Mouse (Mus musculus): ENCODE measurements around the gene Aldh3a2. TPM values are rescaled to one million over a fixed set of nuclear protein-coding genes. Genes with fewer than 3 reads are reported as not detected.

Gene Aldh3a2
- polyA plus RNA-seq, 1 experiment from 2014 or later: 63.7 TPM

- WGBS: 59% methylated on average over 2 of the region's 2 CpGs
- H3K9ac ChIP-seq (ENCODE audit: low read depth, low read length): no peak overlapping the region
- ATAC-seq: no peak
- H3K36me3 ChIP-seq (ENCODE audit: control insufficient read depth, insufficient read depth, low read length): no peaks in the 10 kb centered on the region
- no peak overlapping the region for H3K27ac ChIP-seq (ENCODE audit: low read length)
- H3K4me2 ChIP-seq (ENCODE audit: low read depth, low read length): no peak overlapping the region
- no peak overlapping the region for H3K4me3 ChIP-seq (ENCODE audit: low read length)
- H3K9me3 ChIP-seq (ENCODE audit: control insufficient read depth, low read length): 0 out of 2 replicates have a peak, but pooled peaks cover 3% of the 10 kb centered on the region
- peaks cover 5% of the 10 kb centered on the region; the same call in 1 of the 2 replicates for H3K4me1 ChIP-seq (ENCODE audit: control insufficient read depth, insufficient read depth, low read length)
- H3K27me3 ChIP-seq (replicated peaks; ENCODE audit: control insufficient read depth, insufficient read depth, low read length): no peaks in the 10 kb centered on the region
These were observed 30.6 kb upstream of the Aldh3a2 start for GRCm38 (mm10) chr11:61297901-61298300.

- Histone ChIP-seq H3K4me2 (ENCODE audit: low read depth, low read length) (no peak overlapping the region), H3K4me3 (ENCODE audit: low read length) (no peak overlapping the region), H3K9me3 (ENCODE audit: control insufficient read depth, low read length) (0 out of 2 replicates have a peak, but pooled peaks cover 3% of the 10 kb centered on the region), H3K27ac (ENCODE audit: low read length) (no peak overlapping the region), H3K4me1 (ENCODE audit: control insufficient read depth, insufficient read depth, low read length) (peaks cover 5% of the 10 kb centered on the region; the same call in 1 of the 2 replicates), H3K9ac (ENCODE audit: low read depth, low read length) (no peak overlapping the region), H3K36me3 (ENCODE audit: control insufficient read depth, insufficient read depth, low read length) (no peaks in the 10 kb centered on the region), H3K27me3 (replicated peaks; ENCODE audit: control insufficient read depth, insufficient read depth, low read length) (no peaks in the 10 kb centered on the region)
- no peak for ATAC-seq
- 95% methylated on average over 2 of the region's 2 CpGs for WGBS
These were observed 30.1 kb upstream of the Aldh3a2 start for GRCm38 (mm10) chr11:61297326-61297725.

GRCm38 (mm10) chr11:61296556-61296955 is 29.3 kb upstream of the Aldh3a2 start:
- Histone ChIP-seq H3K4me1 (ENCODE audit: control insufficient read depth, insufficient read depth, low read length) (peaks cover 5% of the 10 kb centered on the region; the same call in 1 of the 2 replicates), H3K36me3 (ENCODE audit: control insufficient read depth, insufficient read depth, low read length) (no peaks in the 10 kb centered on the region), H3K27me3 (replicated peaks; ENCODE audit: control insufficient read depth, insufficient read depth, low read length) (no peaks in the 10 kb centered on the region), H3K27ac (ENCODE audit: low read length) (no peak overlapping the region), H3K9me3 (ENCODE audit: control insufficient read depth, low read length) (0 out of 2 replicates have a peak, but pooled peaks cover 3% of the 10 kb centered on the region), H3K9ac (ENCODE audit: low read depth, low read length) (no peak overlapping the region), H3K4me3 (ENCODE audit: low read length) (no peak overlapping the region), H3K4me2 (ENCODE audit: low read depth, low read length) (no peak overlapping the region)
- no peak for ATAC-seq
- WGBS: 68% methylated on average over 1 of the region's 1 CpGs

- no peak overlapping the region for H3K4me3 ChIP-seq (ENCODE audit: low read length)
- H3K27ac ChIP-seq (ENCODE audit: low read length): no peak overlapping the region
- H3K36me3 ChIP-seq (ENCODE audit: control insufficient read depth, insufficient read depth, low read length): no peaks in the 10 kb centered on the region
- no peak overlapping the region for H3K4me2 ChIP-seq (ENCODE audit: low read depth, low read length)
- ATAC-seq: no peak
- 92% methylated on average over 2 of the region's 2 CpGs for WGBS
- H3K9ac ChIP-seq (ENCODE audit: low read depth, low read length): no peak overlapping the region
- H3K9me3 ChIP-seq (ENCODE audit: control insufficient read depth, low read length): 0 out of 2 replicates have a peak, but pooled peaks cover 3% of the 10 kb centered on the region
- H3K4me1 ChIP-seq (ENCODE audit: control insufficient read depth, insufficient read depth, low read length): peaks cover 5% of the 10 kb centered on the region; the same call in 1 of the 2 replicates
- no peaks in the 10 kb centered on the region for H3K27me3 ChIP-seq (replicated peaks; ENCODE audit: control insufficient read depth, insufficient read depth, low read length)
These were observed 28.3 kb upstream of the Aldh3a2 start for GRCm38 (mm10) chr11:61295556-61295955.

- no peak overlapping the region for H3K4me2 ChIP-seq (ENCODE audit: low read depth, low read length)
- H3K4me1 ChIP-seq (ENCODE audit: control insufficient read depth, insufficient read depth, low read length): no peaks in the 10 kb centered on the region
- no peak overlapping the region for H3K27ac ChIP-seq (ENCODE audit: low read length)
- no peak overlapping the region for H3K9ac ChIP-seq (ENCODE audit: low read depth, low read length)
- WGBS: 60% methylated on average over 3 of the region's 3 CpGs
- no peaks in the 10 kb centered on the region for H3K27me3 ChIP-seq (replicated peaks; ENCODE audit: control insufficient read depth, insufficient read depth, low read length)
- ATAC-seq: no peak
- no peaks in the 10 kb centered on the region for H3K36me3 ChIP-seq (ENCODE audit: control insufficient read depth, insufficient read depth, low read length)
- H3K4me3 ChIP-seq (ENCODE audit: low read length): no peak overlapping the region
- H3K9me3 ChIP-seq (ENCODE audit: control insufficient read depth, low read length): 0 out of 2 replicates have a peak, but pooled peaks cover 3% of the 10 kb centered on the region
These were observed 27.2 kb upstream of the Aldh3a2 start for GRCm38 (mm10) chr11:61294431-61294830.

GRCm38 (mm10) chr11:61293251-61293650 is 26.0 kb upstream of the Aldh3a2 start:
- H3K4me3 ChIP-seq (ENCODE audit: low read length): no peak overlapping the region
- H3K36me3 ChIP-seq (ENCODE audit: control insufficient read depth, insufficient read depth, low read length): no peaks in the 10 kb centered on the region
- no peaks in the 10 kb centered on the region for H3K4me1 ChIP-seq (ENCODE audit: control insufficient read depth, insufficient read depth, low read length)
- 0 out of 2 replicates have a peak, but pooled peaks cover 3% of the 10 kb centered on the region for H3K9me3 ChIP-seq (ENCODE audit: control insufficient read depth, low read length)
- 59% methylated on average over 2 of the region's 2 CpGs for WGBS
- ATAC-seq: no peak
- no peak overlapping the region for H3K4me2 ChIP-seq (ENCODE audit: low read depth, low read length)
- H3K27ac ChIP-seq (ENCODE audit: low read length): no peak overlapping the region
- H3K9ac ChIP-seq (ENCODE audit: low read depth, low read length): no peak overlapping the region
- no peaks in the 10 kb centered on the region for H3K27me3 ChIP-seq (replicated peaks; ENCODE audit: control insufficient read depth, insufficient read depth, low read length)

GRCm38 (mm10) chr11:61284323-61284722 is 17.1 kb upstream of the Aldh3a2 start:
- Histone ChIP-seq H3K4me3 (ENCODE audit: low read length) (no peak overlapping the region), H3K27me3 (replicated peaks; ENCODE audit: control insufficient read depth, insufficient read depth, low read length) (no peaks in the 10 kb centered on the region), H3K36me3 (ENCODE audit: control insufficient read depth, insufficient read depth, low read length) (no peaks in the 10 kb centered on the region), H3K4me1 (ENCODE audit: control insufficient read depth, insufficient read depth, low read length) (no peaks in the 10 kb centered on the region), H3K27ac (ENCODE audit: low read length) (no peak overlapping the region), H3K9me3 (ENCODE audit: control insufficient read depth, low read length) (peaks cover 3% of the 10 kb centered on the region; the same call in 1 of the 2 replicates), H3K4me2 (ENCODE audit: low read depth, low read length) (no peak overlapping the region), H3K9ac (ENCODE audit: low read depth, low read length) (no peak overlapping the region)
- 75% methylated on average over 6 of the region's 6 CpGs for WGBS
- ATAC-seq: no peak

- H3K27ac ChIP-seq (ENCODE audit: low read length): no peak overlapping the region
These were observed 16.3 kb upstream of the Aldh3a2 start for GRCm38 (mm10) chr11:61283414-61284049.

GRCm38 (mm10) chr11:61278445-61279077 is 11.3 kb upstream of the Aldh3a2 start:
- H3K36me3 ChIP-seq (ENCODE audit: control insufficient read depth, insufficient read depth, low read length): no peaks in the 10 kb centered on the region
- ATAC-seq: no peak
- H3K4me2 ChIP-seq (ENCODE audit: low read depth, low read length): no peak overlapping the region
- H3K27me3 ChIP-seq (replicated peaks; ENCODE audit: control insufficient read depth, insufficient read depth, low read length): no peaks in the 10 kb centered on the region
- H3K9ac ChIP-seq (ENCODE audit: low read depth, low read length): no peak overlapping the region
- no peak overlapping the region for H3K4me3 ChIP-seq (ENCODE audit: low read length)
- no peak overlapping the region for H3K27ac ChIP-seq (ENCODE audit: low read length)
- peaks cover 2% of the 10 kb centered on the region; the same call in 1 of the 2 replicates for H3K4me1 ChIP-seq (ENCODE audit: control insufficient read depth, insufficient read depth, low read length)
- 77% methylated on average over 8 of the region's 8 CpGs for WGBS
- no peaks in the 10 kb centered on the region for H3K9me3 ChIP-seq (ENCODE audit: control insufficient read depth, low read length)

More at GRCm38 (mm10) chr11:61283414-61284049, 16.3 kb upstream of the Aldh3a2 start:
- H3K27me3 ChIP-seq (replicated peaks; ENCODE audit: control insufficient read depth, insufficient read depth, low read length): no peaks in the 10 kb centered on the region
- ATAC-seq: no peak
- H3K36me3 ChIP-seq (ENCODE audit: control insufficient read depth, insufficient read depth, low read length): no peaks in the 10 kb centered on the region
- peaks cover 3% of the 10 kb centered on the region; the same call in 1 of the 2 replicates for H3K9me3 ChIP-seq (ENCODE audit: control insufficient read depth, low read length)
- H3K9ac ChIP-seq (ENCODE audit: low read depth, low read length): no peak overlapping the region
- H3K4me3 ChIP-seq (ENCODE audit: low read length): no peak overlapping the region
- 86% methylated on average over 10 of the region's 10 CpGs for WGBS
- no peaks in the 10 kb centered on the region for H3K4me1 ChIP-seq (ENCODE audit: control insufficient read depth, insufficient read depth, low read length)
- H3K4me2 ChIP-seq (ENCODE audit: low read depth, low read length): no peak overlapping the region

Measured in intestine, embryonic 16.5 days (tissue).